In genomic region chr5:76939717-76940116, GRCm38 (mm10) we compare ENCODE assay signal across 26 mouse cellular contexts.
"Had no signal": no experiment of that assay in that cellular context is flagged by ENCODE, and none has a peak within 500 bp of the region (broad histone marks: within the 10 kb centered on the region; RNA-seq: fewer than 3 reads in every experiment).

No protein-coding gene starts in this region.

- H3K4me3 ChIP-seq: gastrocnemius, adult 2 months; heart, embryonic 12.5 days; hindbrain, embryonic 10.5 days; hindbrain, embryonic 12.5 days; kidney, embryonic 15.5 days; limb, embryonic 13.5 days; limb, embryonic 15.5 days; liver, embryonic 12.5 days had no signal

- H3K27me3 ChIP-seq: heart, embryonic 12.5 days; hindbrain, embryonic 12.5 days; kidney, embryonic 15.5 days; limb, embryonic 13.5 days; limb, embryonic 15.5 days; liver, embryonic 12.5 days had no signal

- ATAC-seq: hindbrain, postnatal 0 days; intestine, embryonic 16.5 days; liver, embryonic 12.5 days had no signal

- H3K4me1 ChIP-seq: hindbrain, embryonic 10.5 days; hindbrain, embryonic 12.5 days; liver, embryonic 12.5 days had no signal

- H3K9ac ChIP-seq: heart, embryonic 12.5 days; hindbrain, embryonic 12.5 days; hindbrain, embryonic 14.5 days; kidney, embryonic 15.5 days; limb, embryonic 13.5 days; limb, embryonic 15.5 days; liver, embryonic 12.5 days; liver, embryonic 14.5 days had no signal

- DNase-seq: gastrocnemius, adult 2 months; gastrocnemius, postnatal 10 days; gastrocnemius, postnatal 25 days; heart, adult 18-20 months; heart, postnatal 10 days; heart, postnatal 4 days; kidney, adult 11 months; kidney, adult 9 months; kidney, postnatal 14 days; kidney, postnatal 36 days; layer of hippocampus, adult 9-11 months; layer of hippocampus, postnatal 36 days; left cerebral cortex, postnatal 4 days; lung, adult 18-20 months had no signal

- H3K4me2 ChIP-seq: heart, embryonic 12.5 days; hindbrain, embryonic 12.5 days; hindbrain, embryonic 14.5 days; kidney, embryonic 15.5 days; limb, embryonic 13.5 days; limb, embryonic 15.5 days; liver, embryonic 12.5 days had no signal

- H3K27ac ChIP-seq: hindbrain, embryonic 10.5 days; hindbrain, embryonic 12.5 days; hindbrain, embryonic 14.5 days; hindbrain, postnatal 0 days; kidney, embryonic 15.5 days; kidney, postnatal 0 days; limb, embryonic 13.5 days; limb, embryonic 15.5 days; liver, embryonic 12.5 days; liver, embryonic 14.5 days had no signal

- H3K9me3 ChIP-seq: heart, embryonic 12.5 days; hindbrain, embryonic 12.5 days; kidney, embryonic 15.5 days; limb, embryonic 13.5 days; limb, embryonic 15.5 days had no signal
